Mouse (Mus musculus) embryonic facial prominence, embryonic 14.5 days (tissue): ENCODE results near the gene Tmem11. TPM values are rescaled to one million over a fixed set of nuclear protein-coding genes. Genes with fewer than 3 reads are reported as not detected.
"Not testable (repeated sequence)": the region's sequence is repeated elsewhere in the genome, so short reads cannot be mapped to it uniquely, and the experiment has no call there.

Source experiments
- ATAC-seq: fragments of 200-750 bp; cut with Nextera tagmentation; 2 replicates; pipeline ENCODE4 v1.8.0; 2017; ENCODE audit warnings: low read depth, moderate number of reproducible peaks, moderate TSS enrichment
- DNase-seq: peaks from one replicate; pipeline ENCODE4 v3.0.0-alpha.2; 2015; ENCODE audit warnings: low spot score
- H3K27ac ChIP-seq: fragments of 300-500 bp; sonication (generic); replicated peaks from 2 replicates; pipeline ENCODE4 v1.5.1; 2014; ENCODE audit warnings: low read depth, mild to moderate bottlenecking, low read length, moderate library complexity
- H3K27me3 ChIP-seq: fragments of 300-500 bp; sonication (generic); replicated peaks from 2 replicates; pipeline ENCODE4 v1.6.1; 2014; ENCODE audit warnings: low read length; ENCODE audit not compliant: control insufficient read depth, insufficient read depth
- H3K36me3 ChIP-seq: fragments of 300-500 bp; sonication (generic); 2 replicates; pipeline ENCODE4 v1.6.1; 2014; ENCODE audit warnings: low read length, mixed read lengths; ENCODE audit not compliant: control insufficient read depth, insufficient read depth
- H3K4me1 ChIP-seq: fragments of 300-500 bp; sonication (generic); 2 replicates; pipeline ENCODE4 v1.6.1; 2014; ENCODE audit warnings: antibody characterized with exemption, low read length; ENCODE audit not compliant: control insufficient read depth, insufficient read depth
- H3K4me2 ChIP-seq: fragments of 300-500 bp; sonication (generic); 2 replicates; pipeline ENCODE4 v1.6.1; 2014; ENCODE audit warnings: low read depth, mild to moderate bottlenecking, low read length, moderate library complexity, mixed read lengths
- H3K4me3 ChIP-seq: fragments of 300-500 bp; sonication (generic); 2 replicates; pipeline ENCODE4 v1.5.1; 2014; ENCODE audit warnings: low read depth, mild to moderate bottlenecking, low read length
- H3K9ac ChIP-seq: fragments of 300-500 bp; sonication (generic); 2 replicates; pipeline ENCODE4 v1.6.1; 2014; ENCODE audit warnings: low read depth, mild to moderate bottlenecking, low read length, moderate library complexity, mixed read lengths
- H3K9me3 ChIP-seq: fragments of 300-500 bp; sonication (generic); 2 replicates; pipeline ENCODE4 v1.6.1; 2016; ENCODE audit warnings: low read length; ENCODE audit not compliant: control insufficient read depth
- WGBS: fragments of 180-500 bp; shearing (Covaris S2); extraction: QIAGEN DNeasy Blood & Tissue Kit; methylation state at CpG from one replicate; pipeline ENCODE4 v1.1.7; 2014; 5-methylcytosine and 5-hydroxymethylcytosine counted together
- polyA plus RNA-seq: library from polyadenylated mRNA; unstranded; fragments of >200 nt; fragmentation: Nextera tagmentation; extraction: Ambion mirVana; gene quantifications from 2 replicates; pipeline ENCODE4 v1.2.1, GENCODE M21; 2014

The Tmem11 gene
- polyA plus RNA-seq, 1 experiment from 2014 or later: 61.6 TPM

- Histone ChIP-seq H3K36me3 (peaks cover 5% of the 10 kb centered on the region; the same call in 1 of the 2 replicates), H3K27ac (peak overlapping the region; percentile 96), H3K9ac (peak overlapping the region; percentile 95), H3K4me1 (peaks cover 20% of the 10 kb centered on the region), H3K27me3 (no peaks in the 10 kb centered on the region), H3K4me3 (peak overlapping the region; percentile 91), H3K9me3 (no peaks in the 10 kb centered on the region), H3K4me2 (peak overlapping the region; percentile 64)
- WGBS: 2% methylated on average over 22 of the region's 52 CpGs
- peak; percentile 66 for ATAC-seq
- DNase-seq: peak; percentile 65
These were observed 938 bp downstream of the Tmem11 start for GRCm38 (mm10) chr11:60878056-60878612.

GRCm38 (mm10) chr11:60873101-60873500 lies 6.0 kb downstream of the Tmem11 start:
- Histone ChIP-seq H3K36me3 (peaks cover 9% of the 10 kb centered on the region), H3K4me2 (no peak overlapping the region), H3K9ac (no peak overlapping the region), H3K4me3 (no peak overlapping the region), H3K4me1 (peaks cover 16% of the 10 kb centered on the region), H3K27ac (no peak overlapping the region), H3K9me3 (no peaks in the 10 kb centered on the region), H3K27me3 (no peaks in the 10 kb centered on the region)
- 85% methylated on average over 6 of the region's 6 CpGs for WGBS
- DNase-seq (no peak), ATAC-seq (no peak)

GRCm38 (mm10) chr11:60871409-60871808 lies 7.7 kb downstream of the Tmem11 start:
- peaks cover 15% of the 10 kb centered on the region for H3K36me3 ChIP-seq
- H3K27ac ChIP-seq: no peak overlapping the region
- no peaks in the 10 kb centered on the region for H3K9me3 ChIP-seq
- H3K9ac ChIP-seq: no peak overlapping the region
- H3K4me1 ChIP-seq: peaks cover 6% of the 10 kb centered on the region; the same call in 1 of the 2 replicates
- no peak for ATAC-seq
- H3K27me3 ChIP-seq: no peaks in the 10 kb centered on the region
- no peak overlapping the region for H3K4me3 ChIP-seq
- WGBS: 69% methylated on average over 4 of the region's 4 CpGs
- no peak overlapping the region for H3K4me2 ChIP-seq
- DNase-seq: no peak

- not testable (repeated sequence) for DNase-seq, H3K27me3 ChIP-seq, H3K4me1 ChIP-seq, H3K4me3 ChIP-seq, H3K27ac ChIP-seq, H3K4me2 ChIP-seq, ATAC-seq, H3K9me3 ChIP-seq, H3K9ac ChIP-seq
- WGBS: 93% methylated on average over 6 of the region's 6 CpGs
- peaks cover 24% of the 10 kb centered on the region for H3K36me3 ChIP-seq
These were observed 9.6 kb downstream of the Tmem11 start for GRCm38 (mm10) chr11:60869471-60869870.

- WGBS: 63% methylated on average over 8 of the region's 8 CpGs
- no peak overlapping the region for H3K9ac ChIP-seq
- ATAC-seq (no peak), DNase-seq (peak; percentile 16)
- H3K9me3 ChIP-seq: no peaks in the 10 kb centered on the region
- H3K4me1 ChIP-seq: no peaks in the 10 kb centered on the region
- no peaks in the 10 kb centered on the region for H3K27me3 ChIP-seq
- H3K36me3 ChIP-seq: peaks cover 35% of the 10 kb centered on the region
- no peak overlapping the region for H3K4me2 ChIP-seq
- H3K27ac ChIP-seq: no peak overlapping the region
- no peak overlapping the region for H3K4me3 ChIP-seq
These were observed 11.2 kb downstream of the Tmem11 start for GRCm38 (mm10) chr11:60867904-60868303.

- no peaks in the 10 kb centered on the region for H3K9me3 ChIP-seq
- H3K4me1 ChIP-seq: no peaks in the 10 kb centered on the region
- no peak overlapping the region for H3K9ac ChIP-seq
- peaks cover 38% of the 10 kb centered on the region for H3K36me3 ChIP-seq
- DNase-seq: no peak
- ATAC-seq: no peak
- 87% methylated on average over 3 of the region's 3 CpGs for WGBS
- H3K27ac ChIP-seq: no peak overlapping the region
- H3K4me2 ChIP-seq: no peak overlapping the region
- H3K4me3 ChIP-seq: no peak overlapping the region
- no peaks in the 10 kb centered on the region for H3K27me3 ChIP-seq
These were observed 11.6 kb downstream of the Tmem11 start for GRCm38 (mm10) chr11:60867456-60867855.

- no peaks in the 10 kb centered on the region for H3K27me3 ChIP-seq
- H3K4me1 ChIP-seq: no peaks in the 10 kb centered on the region
- DNase-seq (no peak), ATAC-seq (no peak)
- H3K9me3 ChIP-seq: no peaks in the 10 kb centered on the region
- no peak overlapping the region for H3K27ac ChIP-seq
- no peak overlapping the region for H3K4me2 ChIP-seq
- no peak overlapping the region for H3K4me3 ChIP-seq
- 72% methylated on average over 2 of the region's 2 CpGs for WGBS
- H3K36me3 ChIP-seq: peaks cover 51% of the 10 kb centered on the region
- no peak overlapping the region for H3K9ac ChIP-seq
These were observed 13.1 kb downstream of the Tmem11 start for GRCm38 (mm10) chr11:60866021-60866420.

GRCm38 (mm10) chr11:60864916-60865315 lies 14.2 kb downstream of the Tmem11 start:
- ATAC-seq: no peak
- Histone ChIP-seq H3K27me3 (no peaks in the 10 kb centered on the region), H3K4me2 (no peak overlapping the region), H3K4me3 (no peak overlapping the region), H3K9me3 (no peaks in the 10 kb centered on the region), H3K9ac (no peak overlapping the region), H3K4me1 (no peaks in the 10 kb centered on the region), H3K36me3 (peaks cover 59% of the 10 kb centered on the region), H3K27ac (no peak overlapping the region)
- 94% methylated on average over 14 of the region's 14 CpGs for WGBS
- no peak for DNase-seq

- Histone ChIP-seq H3K4me2 (no peak overlapping the region), H3K36me3 (peaks cover 60% of the 10 kb centered on the region), H3K9me3 (no peaks in the 10 kb centered on the region), H3K4me1 (no peaks in the 10 kb centered on the region), H3K9ac (no peak overlapping the region), H3K27ac (no peak overlapping the region), H3K27me3 (no peaks in the 10 kb centered on the region), H3K4me3 (no peak overlapping the region)
- DNase-seq (no peak), ATAC-seq (no peak)
- WGBS: 97% methylated on average over 2 of the region's 2 CpGs
These were observed 14.9 kb downstream of the Tmem11 start for GRCm38 (mm10) chr11:60864166-60864565.
